Mouse (Mus musculus) MEL (cell line): Measurements from ENCODE around the gene Kcnmb4. TPM values are rescaled to one million over a fixed set of nuclear protein-coding genes. Genes with fewer than 3 reads are reported as not detected.

Source experiments
- DNase-seq: peaks from one replicate; pipeline ENCODE4 v3.0.0; 2011; ENCODE audit warnings: low read depth, low spot score
- H3K27ac ChIP-seq: 2 replicates; pipeline ENCODE4 v1.5.1; 2012; ENCODE audit warnings: low read depth, mild to moderate bottlenecking, control low read depth, low read length, moderate library complexity; ENCODE audit not compliant: control insufficient read depth
- H3K27me3 ChIP-seq, 2 experiments: fragments of 150-350 bp in 1 of 2; sonication (generic) in 1 of 2; 2 replicates each; pipeline ENCODE4 v1.6.1; 2012; ENCODE audit warnings: low read length in 2 of 2, mild to moderate bottlenecking in 2 of 2, improper control_type of control experiment in 1 of 2, moderate library complexity in 1 of 2; ENCODE audit not compliant: insufficient read depth in 2 of 2, control insufficient read depth in 1 of 2
- H3K36me3 ChIP-seq, 2 experiments: 2 replicates each; pipeline ENCODE4 v1.6.1; 2012 to 2014; ENCODE audit warnings: low read length in 2 of 2, improper control_type of control experiment in 1 of 2, inconsistent platforms in 1 of 2, mild to moderate bottlenecking in 1 of 2; ENCODE audit not compliant: insufficient read depth in 2 of 2, control insufficient read depth in 1 of 2
- H3K4me1 ChIP-seq, 2 experiments: fragments of 150-350 bp in 1 of 2; sonication (generic) in 1 of 2; 2 replicates each; pipeline ENCODE4 v1.6.1; 2012; ENCODE audit warnings: low read length in 2 of 2, improper control_type of control experiment in 1 of 2, mild to moderate bottlenecking in 1 of 2; ENCODE audit not compliant: insufficient read depth in 2 of 2, control insufficient read depth in 1 of 2
- H3K4me3 ChIP-seq, 2 experiments: fragments of 150-350 bp in 1 of 2; sonication (generic) in 1 of 2; 2 replicates each; pipeline ENCODE4 v1.5.1; 2012; ENCODE audit warnings: low read depth in 2 of 2, low read length in 2 of 2, mild to moderate bottlenecking in 2 of 2, moderate library complexity in 2 of 2, control low read depth in 1 of 2, improper control_type of control experiment in 1 of 2; ENCODE audit not compliant: control insufficient read depth in 1 of 2, insufficient read depth in 1 of 2
- H3K79me2 ChIP-seq: 2 replicates; pipeline ENCODE4 v1.6.1; 2012; ENCODE audit warnings: mild to moderate bottlenecking, low read length, moderate library complexity; ENCODE audit not compliant: control insufficient read depth, poor library complexity, insufficient read depth
- H3K9ac ChIP-seq: 2 replicates; pipeline ENCODE4 v1.6.1; 2012; ENCODE audit warnings: low read depth, mild to moderate bottlenecking, control low read depth, low read length, moderate library complexity; ENCODE audit not compliant: control insufficient read depth, poor library complexity, severe bottlenecking
- H3K9me3 ChIP-seq: fragments of 150-350 bp; sonication (generic); replicated peaks from 2 replicates; pipeline ENCODE4 v1.6.1; 2012; ENCODE audit warnings: mild to moderate bottlenecking, low read length, improper control_type of control experiment, moderate library complexity; ENCODE audit not compliant: insufficient read depth
- BHLHE40 ChIP-seq: IDR thresholded peaks from 2 replicates; pipeline ENCODE4 v1.6.1; 2012; ENCODE audit warnings: low read depth, mild to moderate bottlenecking, inconsistent platforms, low read length, improper control_type of control experiment, borderline replicate concordance
- CHD1 ChIP-seq: IDR thresholded peaks from 2 replicates; pipeline ENCODE4 v1.6.1; 2012; ENCODE audit warnings: low read depth, mild to moderate bottlenecking, inconsistent platforms, low read length, improper control_type of control experiment
- CHD2 ChIP-seq: IDR thresholded peaks from 2 replicates; pipeline ENCODE4 v1.6.1; 2011; ENCODE audit warnings: low read length, improper control_type of control experiment
- E2F4 ChIP-seq: IDR thresholded peaks from 2 replicates; pipeline ENCODE4 v1.6.1; 2011; ENCODE audit warnings: low read depth, low read length, improper control_type of control experiment, borderline replicate concordance
- EP300 ChIP-seq, 2 experiments: IDR thresholded peaks; 2 replicates each; pipeline ENCODE4 v1.6.1; 2011; ENCODE audit warnings: improper control_type of control experiment in 2 of 2, low read length in 2 of 2, low read depth in 1 of 2, mild to moderate bottlenecking in 1 of 2
- GATA1 ChIP-seq: IDR thresholded peaks from 2 replicates; pipeline ENCODE4 v1.6.1; 2011; ENCODE audit warnings: low read depth, low read length, improper control_type of control experiment
- HCFC1 ChIP-seq: IDR thresholded peaks from 2 replicates; pipeline ENCODE4 v1.6.1; 2012; ENCODE audit warnings: low read depth, mild to moderate bottlenecking, inconsistent platforms, low read length, improper control_type of control experiment, moderate library complexity
- MAX ChIP-seq: IDR thresholded peaks from 2 replicates; pipeline ENCODE4 v1.6.1; 2011; ENCODE audit warnings: low read length, improper control_type of control experiment
- NELFE ChIP-seq: IDR thresholded peaks from 2 replicates; pipeline ENCODE4 v1.6.1; 2011; ENCODE audit warnings: low read depth, low read length, improper control_type of control experiment
- NRF1 ChIP-seq: IDR thresholded peaks from 2 replicates; pipeline ENCODE4 v1.6.1; 2014; ENCODE audit warnings: low read depth, mild to moderate bottlenecking, inconsistent platforms, low read length, improper control_type of control experiment, moderate library complexity; ENCODE audit not compliant: poor library complexity, insufficient read depth, severe bottlenecking
- POLR2AphosphoS2 ChIP-seq: IDR thresholded peaks from 2 replicates; pipeline ENCODE4 v1.6.1; 2011; ENCODE audit warnings: low read length, improper control_type of control experiment
- RCOR1 ChIP-seq: IDR thresholded peaks from 2 replicates; pipeline ENCODE4 v1.6.1; 2012; ENCODE audit warnings: low read depth, mild to moderate bottlenecking, inconsistent platforms, low read length, improper control_type of control experiment
- SMC3 ChIP-seq: IDR thresholded peaks from 2 replicates; pipeline ENCODE4 v1.6.1; 2011; ENCODE audit warnings: low read depth, low read length, improper control_type of control experiment
- TAL1 ChIP-seq: IDR thresholded peaks from 2 replicates; pipeline ENCODE4 v1.6.1; 2012; ENCODE audit warnings: mild to moderate bottlenecking, inconsistent platforms, low read length, moderate library complexity, mixed read lengths
- TBP ChIP-seq: IDR thresholded peaks from 2 replicates; pipeline ENCODE4 v1.8.0; 2011; ENCODE audit warnings: low read depth, low read length, improper control_type of control experiment
- TCF12 ChIP-seq: IDR thresholded peaks from 2 replicates; pipeline ENCODE4 v1.6.1; 2014; ENCODE audit warnings: low read depth, mild to moderate bottlenecking, inconsistent platforms, low read length, improper control_type of control experiment, moderate library complexity
- UBTF ChIP-seq: IDR thresholded peaks from 2 replicates; pipeline ENCODE4 v1.6.1; 2012; ENCODE audit warnings: low read depth, mild to moderate bottlenecking, inconsistent platforms, low read length, improper control_type of control experiment, moderate library complexity, borderline replicate concordance; ENCODE audit not compliant: insufficient read depth
- USF2 ChIP-seq, 2 experiments: IDR thresholded peaks; 2 replicates each; pipeline ENCODE4 v1.6.1; 2011 to 2012; ENCODE audit warnings: improper control_type of control experiment in 2 of 2, low read length in 2 of 2, borderline replicate concordance in 1 of 2, inconsistent platforms in 1 of 2, low read depth in 1 of 2, mild to moderate bottlenecking in 1 of 2; ENCODE audit not compliant: insufficient read depth in 1 of 2
- ZKSCAN1 ChIP-seq: IDR thresholded peaks from 2 replicates; pipeline ENCODE4 v1.6.1; 2012; ENCODE audit warnings: low read depth, mild to moderate bottlenecking, inconsistent platforms, low read length, improper control_type of control experiment, moderate library complexity
- polyA plus RNA-seq, 2 experiments: library from polyadenylated mRNA; stranded (reverse) in 1 of 2; unstranded in 1 of 2; fragments of >175 nt in 1 of 2; fragments of >200 nt in 1 of 2; gene quantifications; 2 replicates each; pipeline versions ENCODE4 v1.2.1 to v1.2.4; 2012; ENCODE audit warnings: low replicate concordance in 2 of 2, low read depth in 1 of 2; ENCODE audit not compliant: insufficient read length in 2 of 2, insufficient read depth in 1 of 2, missing spikeins in 1 of 2
- total RNA-seq: library from RNA; depleted of rRNA; stranded (reverse); fragments of 300-350 nt; gene quantifications from 2 replicates; pipeline ENCODE4 v1.2.3, GENCODE M21; 2012

Gene Kcnmb4
- total and polyA plus RNA-seq, 3 experiments = not detected

DNA sequence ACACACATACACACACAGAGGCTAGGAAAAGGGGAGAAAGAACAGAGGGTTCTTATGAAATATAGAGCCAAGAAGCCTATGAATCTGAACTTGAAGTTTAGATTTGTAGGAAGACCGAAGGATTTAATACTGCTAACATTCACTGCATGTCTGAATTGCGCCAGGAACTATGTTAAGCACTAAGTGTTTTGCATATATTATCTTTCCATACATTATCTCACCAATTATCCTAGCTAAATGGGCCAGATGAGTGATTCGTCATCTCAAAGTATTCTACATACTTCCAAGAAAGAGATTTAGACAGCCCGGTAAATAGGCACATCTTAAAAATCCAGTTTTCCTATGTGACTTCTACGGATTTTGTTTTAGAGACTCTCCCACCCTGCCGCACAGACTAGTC lies 68.7 kb downstream of the Kcnmb4 start:
- H3K9me3 ChIP-seq = no peaks in the 10 kb centered on the region
- no peaks in the 10 kb centered on the region for H3K79me2 ChIP-seq
- TF ChIP-seq TBP (no peak), RCOR1 (no peak), ZKSCAN1 (no peak), HCFC1 (no peak), EP300 (IDR thresholded peaks at IDR 0.05; ENCODE audit: low read depth in 1 of 2, low read length in 2 of 2) (no peak), UBTF (no peak), CHD2 (no peak), USF2 (IDR thresholded peaks at IDR 0.05; ENCODE audit: borderline replicate concordance in 1 of 2, insufficient read depth in 1 of 2, low read depth in 1 of 2, low read length in 2 of 2) (no peak), POLR2AphosphoS2 (no peak), BHLHE40 (no peak), MAX (no peak)
- no peak overlapping the region for H3K27ac ChIP-seq
- no peaks in the 10 kb centered on the region for H3K36me3 ChIP-seq
- no peak for DNase-seq
- no peaks in the 10 kb centered on the region for H3K4me1 ChIP-seq
- H3K9ac ChIP-seq = no peak overlapping the region
- no peak overlapping the region for H3K4me3 ChIP-seq
- H3K27me3 ChIP-seq = peaks cover 0 to 2% of the 10 kb centered on the region in 2 experiments; a peak in 1 of 4 replicates

DNA sequence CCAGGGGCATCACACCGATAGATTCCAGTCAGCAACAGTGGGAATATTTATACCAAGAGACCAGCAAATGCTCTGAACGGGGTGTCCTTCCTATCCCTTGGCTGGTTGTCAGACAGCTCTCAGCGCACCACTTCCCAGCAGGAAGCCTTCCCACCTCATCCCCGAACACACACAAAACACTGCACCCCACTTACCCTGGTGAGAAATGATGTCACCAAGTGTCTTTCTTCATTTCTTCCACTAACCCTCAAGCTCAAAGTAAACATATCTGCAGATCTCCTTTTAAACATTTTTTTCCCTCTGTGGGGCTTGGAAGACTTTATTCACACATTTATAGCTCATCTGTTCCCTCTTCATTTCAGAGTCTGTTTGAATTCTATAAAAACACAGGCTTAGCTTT lies 70.0 kb downstream of the Kcnmb4 start:
- Histone ChIP-seq H3K9ac (no peak overlapping the region), H3K36me3 (no peaks in the 10 kb centered on the region), H3K79me2 (no peaks in the 10 kb centered on the region)
- TF ChIP-seq POLR2AphosphoS2 = no peak
- TF ChIP-seq HCFC1 = no peak
- TF ChIP-seq GATA1 = no peak
- no peak for TF ChIP-seq CHD1
- TF ChIP-seq TCF12 = no peak
- no peak for TF ChIP-seq E2F4
- TF ChIP-seq SMC3 = no peak
- TF ChIP-seq NRF1 = no peak
- no peak for TF ChIP-seq ZKSCAN1
- no peak for TF ChIP-seq TAL1
- no peak for TF ChIP-seq UBTF
- TF ChIP-seq NELFE = no peak
- TF ChIP-seq, all 39 proteins: peak for 0
- H3K27me3 ChIP-seq = peaks cover 0 to 2% of the 10 kb centered on the region in 2 experiments; a peak in 1 of 4 replicates
- no peak for DNase-seq
- no peaks in the 10 kb centered on the region for H3K9me3 ChIP-seq
- H3K4me1 ChIP-seq = no peaks in the 10 kb centered on the region
- no peak overlapping the region for H3K27ac ChIP-seq
- no peak overlapping the region for H3K4me3 ChIP-seq
